Mouse (Mus musculus): Measurements from ENCODE around the gene Arl6.

DNA sequence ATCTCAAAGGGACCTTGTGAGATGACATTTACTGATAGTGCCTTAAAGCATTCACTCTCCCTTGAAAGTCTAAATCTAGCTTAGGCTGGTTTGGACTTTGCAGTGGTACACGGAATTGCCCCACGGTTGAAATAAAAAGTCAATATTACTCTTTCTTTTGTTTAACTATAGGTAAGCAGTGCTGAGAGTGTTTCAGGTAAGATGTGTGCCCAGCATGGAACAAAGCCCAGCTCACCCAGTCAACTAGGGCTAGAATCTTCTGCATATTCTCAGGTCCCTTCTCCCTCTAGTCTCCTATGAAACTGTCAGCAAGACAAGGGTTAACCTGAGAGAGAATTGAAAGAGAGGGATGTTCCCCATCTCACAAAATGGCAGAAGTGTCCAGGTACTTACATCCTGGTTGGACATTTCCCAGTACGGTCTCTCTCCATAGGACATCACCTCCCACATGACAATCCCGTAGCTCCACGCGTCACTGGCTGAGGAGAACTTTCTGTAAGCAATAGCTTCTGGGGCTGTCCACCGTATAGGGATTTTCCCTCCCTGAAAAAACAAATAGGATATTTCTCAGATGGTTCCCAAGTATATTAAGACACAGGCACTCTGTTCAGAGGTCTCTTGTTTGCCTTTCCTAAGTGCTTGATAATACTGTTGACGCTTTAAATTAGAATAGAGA is 43.2 kb upstream of the Arl6 start:
- TF ChIP-seq CHD2 (IDR thresholded peaks at IDR 0.05; ENCODE audit: low read depth, low read length) (no peak), ZC3H11A (IDR thresholded peaks at IDR 0.05; ENCODE audit: borderline replicate concordance, low read depth, low read length) (no peak), MAFK (IDR thresholded peaks at IDR 0.05; ENCODE audit: insufficient read depth, low read depth, low read length) (no peak), ZNF384 (IDR thresholded peaks at IDR 0.05; ENCODE audit: low read depth, low read length) (no peak)

Data from ES-E14 (cell line).